Mouse (Mus musculus) megakaryocyte, embryonic 14.5 days (primary cell): Measurements from ENCODE around the gene Rbms1. TPM values are rescaled to one million over a fixed set of nuclear protein-coding genes. Genes with fewer than 3 reads are reported as not detected.

Source experiments
- H3K27me3 ChIP-seq: replicated peaks from 2 replicates; pipeline ENCODE3; 2012; ENCODE audit warnings: inconsistent platforms
- H3K36me3 ChIP-seq: replicated peaks from 2 replicates; pipeline ENCODE3; 2012; ENCODE audit warnings: low read length, inconsistent platforms, mixed read lengths
- H3K4me1 ChIP-seq: 2 replicates; pipeline ENCODE4 v1.6.1; 2012; ENCODE audit warnings: inconsistent platforms
- H3K4me3 ChIP-seq: replicated peaks from 2 replicates; pipeline ENCODE3; 2012; ENCODE audit warnings: moderate library complexity, mild to moderate bottlenecking, inconsistent platforms
- H3K9me3 ChIP-seq: 2 replicates; pipeline ENCODE4 v1.6.1; 2012; ENCODE audit warnings: inconsistent platforms
- FLI1 ChIP-seq: IDR thresholded peaks from 2 replicates; pipeline ENCODE4 v1.6.1; 2012; ENCODE audit warnings: low read length, inconsistent platforms, mixed read lengths
- GATA1 ChIP-seq: IDR thresholded peaks from 3 replicates; pipeline ENCODE4 v1.6.1; 2012; ENCODE audit warnings: mixed read lengths, low read length, inconsistent platforms, borderline replicate concordance
- polyA plus RNA-seq: library from polyadenylated mRNA; stranded (reverse); fragments of >175 nt; gene quantifications from 2 replicates; pipeline ENCODE4 v1.2.3, GENCODE M21; 2012; ENCODE audit warnings: low replicate concordance; ENCODE audit not compliant: insufficient read depth

Rbms1 gene
- polyA plus RNA-seq, 1 experiment: 22.6 TPM

DNA sequence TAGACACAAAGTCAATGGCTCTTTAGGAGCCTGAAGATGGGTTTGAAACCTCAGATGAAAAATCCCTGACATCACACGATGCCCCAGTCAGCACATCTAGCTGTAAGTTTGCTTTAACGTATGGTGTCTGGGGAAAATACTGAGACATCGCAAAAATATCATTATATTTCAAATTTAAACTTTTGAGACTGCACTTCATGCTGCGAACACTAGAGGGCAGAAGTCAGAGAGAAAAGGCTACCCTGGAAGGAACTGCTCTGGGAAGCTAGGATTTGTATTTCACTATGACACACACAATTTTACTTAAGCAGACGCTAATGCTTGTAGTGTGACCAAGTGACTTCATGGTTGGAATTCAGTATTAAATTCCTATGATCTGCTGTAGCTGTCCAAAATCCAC, 242.1 kb downstream of the Rbms1 start:
- no peak overlapping the region for H3K4me3 ChIP-seq
- TF ChIP-seq FLI1 (no peak), GATA1 (no peak)
- no peaks in the 10 kb centered on the region for H3K36me3 ChIP-seq
- peaks cover 37% of the 10 kb centered on the region for H3K27me3 ChIP-seq
- H3K9me3 ChIP-seq: no peaks in the 10 kb centered on the region
- H3K4me1 ChIP-seq: peaks cover 17% of the 10 kb centered on the region

DNA sequence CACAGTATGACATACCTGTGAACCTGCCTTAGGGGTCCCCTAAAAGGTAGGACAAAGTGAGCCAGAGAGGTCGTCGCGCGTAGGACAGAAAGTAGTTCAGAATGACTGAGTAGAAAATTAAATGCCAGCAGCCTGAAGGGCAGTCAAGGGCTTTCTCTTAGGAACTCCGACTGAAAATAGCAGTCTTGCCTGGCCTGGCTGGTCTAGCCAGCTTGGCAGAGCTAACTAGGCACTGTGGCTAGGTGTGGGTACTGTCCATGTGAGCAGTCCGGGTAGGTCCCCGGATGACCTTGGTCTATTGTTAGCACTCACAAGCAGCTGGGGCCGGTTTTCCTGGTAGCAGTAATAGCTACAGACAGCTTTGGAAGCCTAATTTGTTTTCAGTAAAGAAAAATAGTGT, 242.8 kb downstream of the Rbms1 start:
- no peaks in the 10 kb centered on the region for H3K9me3 ChIP-seq
- H3K36me3 ChIP-seq: no peaks in the 10 kb centered on the region
- no peak overlapping the region for H3K4me3 ChIP-seq
- peaks cover 17% of the 10 kb centered on the region for H3K4me1 ChIP-seq
- TF ChIP-seq GATA1 (no peak), FLI1 (no peak)
- peaks cover 43% of the 10 kb centered on the region for H3K27me3 ChIP-seq

GRCm38 (mm10) chr2:60717348-60717747, 245.6 kb downstream of the Rbms1 start:
- no peaks in the 10 kb centered on the region for H3K9me3 ChIP-seq
- no peak for TF ChIP-seq FLI1
- no peak for TF ChIP-seq GATA1
- H3K4me3 ChIP-seq: peak overlapping the region; percentile 16
- H3K4me1 ChIP-seq: peaks cover 22% of the 10 kb centered on the region
- peaks cover 54% of the 10 kb centered on the region for H3K27me3 ChIP-seq
- H3K36me3 ChIP-seq: no peaks in the 10 kb centered on the region

DNA sequence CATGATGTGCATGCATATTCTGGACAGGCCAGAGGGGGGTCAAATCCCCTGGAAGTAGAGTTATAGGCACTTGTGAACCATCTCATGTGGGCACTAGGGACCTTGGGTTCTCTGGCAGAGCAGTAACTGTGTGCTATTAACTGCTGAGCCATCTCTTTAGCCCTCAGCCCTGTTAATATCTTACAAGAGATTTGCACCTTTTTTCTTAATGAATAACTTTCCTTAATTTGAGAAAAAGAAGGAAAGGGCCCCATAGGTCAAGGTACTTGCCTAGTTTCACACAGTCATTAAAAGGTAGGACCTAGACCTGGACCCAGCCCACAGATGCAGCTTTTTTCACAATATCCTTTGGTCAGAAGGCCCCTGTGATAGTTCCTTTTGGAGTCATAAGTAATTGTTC, 246.4 kb downstream of the Rbms1 start:
- Histone ChIP-seq H3K36me3 (no peaks in the 10 kb centered on the region), H3K4me1 (peaks cover 22% of the 10 kb centered on the region), H3K9me3 (no peaks in the 10 kb centered on the region), H3K4me3 (no peak overlapping the region), H3K27me3 (peaks cover 52% of the 10 kb centered on the region)
- no peak for TF ChIP-seq FLI1
- TF ChIP-seq GATA1: no peak

GRCm38 (mm10) chr2:60715771-60716170, 247.2 kb downstream of the Rbms1 start:
- Histone ChIP-seq H3K4me3 (no peak overlapping the region), H3K36me3 (no peaks in the 10 kb centered on the region), H3K9me3 (no peaks in the 10 kb centered on the region), H3K4me1 (peaks cover 22% of the 10 kb centered on the region), H3K27me3 (peaks cover 52% of the 10 kb centered on the region)
- TF ChIP-seq GATA1 (no peak), FLI1 (no peak)

- no peak overlapping the region for H3K4me3 ChIP-seq
- peaks cover 50% of the 10 kb centered on the region for H3K27me3 ChIP-seq
- no peaks in the 10 kb centered on the region for H3K9me3 ChIP-seq
- TF ChIP-seq FLI1: no peak
- no peak for TF ChIP-seq GATA1
- H3K36me3 ChIP-seq: no peaks in the 10 kb centered on the region
- H3K4me1 ChIP-seq: peaks cover 22% of the 10 kb centered on the region
These were observed 248.0 kb downstream of the Rbms1 start for GRCm38 (mm10) chr2:60714971-60715502.

- no peak overlapping the region for H3K4me3 ChIP-seq
- H3K4me1 ChIP-seq: peaks cover 22% of the 10 kb centered on the region
- peaks cover 45% of the 10 kb centered on the region for H3K27me3 ChIP-seq
- TF ChIP-seq FLI1 (no peak), GATA1 (no peak)
- H3K36me3 ChIP-seq: no peaks in the 10 kb centered on the region
- no peaks in the 10 kb centered on the region for H3K9me3 ChIP-seq
These were observed 248.5 kb downstream of the Rbms1 start for GRCm38 (mm10) chr2:60714475-60714874.

DNA sequence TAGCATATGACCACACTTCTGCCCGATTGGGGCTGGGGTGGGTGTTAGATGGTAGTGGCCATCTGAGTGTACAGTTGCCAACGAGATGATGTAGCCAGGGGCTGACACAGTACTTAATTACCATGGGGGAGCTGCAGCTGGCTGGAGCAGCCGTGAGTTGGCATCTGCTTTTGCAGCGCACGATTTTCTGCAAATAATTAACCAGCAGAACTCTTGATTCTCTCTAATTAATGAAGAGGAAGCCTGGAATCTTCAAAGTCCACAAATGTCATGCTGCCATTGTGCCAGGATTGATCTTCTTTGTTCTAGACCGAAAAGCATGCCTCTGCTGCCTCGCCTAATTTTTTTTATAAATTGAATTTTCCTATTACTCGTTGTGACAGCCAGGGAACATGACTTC, 249.1 kb downstream of the Rbms1 start:
- no peak for TF ChIP-seq FLI1
- TF ChIP-seq GATA1: no peak
- Histone ChIP-seq H3K9me3 (no peaks in the 10 kb centered on the region), H3K36me3 (no peaks in the 10 kb centered on the region), H3K4me3 (no peak overlapping the region), H3K27me3 (peaks cover 43% of the 10 kb centered on the region), H3K4me1 (peaks cover 21% of the 10 kb centered on the region)

GRCm38 (mm10) chr2:60712891-60713290, 250.1 kb downstream of the Rbms1 start:
- no peaks in the 10 kb centered on the region for H3K36me3 ChIP-seq
- H3K4me3 ChIP-seq: no peak overlapping the region
- H3K9me3 ChIP-seq: no peaks in the 10 kb centered on the region
- TF ChIP-seq FLI1 (no peak), GATA1 (no peak)
- H3K4me1 ChIP-seq: peaks cover 12% of the 10 kb centered on the region
- H3K27me3 ChIP-seq: peaks cover 35% of the 10 kb centered on the region

DNA sequence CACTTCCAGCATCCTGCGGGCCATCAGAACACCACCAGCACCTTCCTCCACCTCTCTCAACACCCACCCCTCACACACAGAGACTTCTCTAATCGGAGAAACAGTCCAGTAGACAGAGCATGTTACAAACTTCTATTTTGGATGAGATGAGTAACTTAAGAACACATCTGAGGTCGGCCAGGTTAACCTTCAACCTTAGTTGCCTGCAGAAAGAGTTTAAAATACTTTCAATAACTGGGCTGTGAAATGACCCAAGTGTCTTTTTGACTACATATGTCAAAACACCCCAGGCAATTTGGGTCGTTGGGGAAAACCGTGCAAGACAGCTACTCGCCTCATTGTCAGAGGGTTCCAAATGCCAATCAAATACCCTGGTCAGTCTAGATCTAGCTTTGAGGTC, 250.5 kb downstream of the Rbms1 start:
- no peaks in the 10 kb centered on the region for H3K9me3 ChIP-seq
- H3K36me3 ChIP-seq: no peaks in the 10 kb centered on the region
- TF ChIP-seq FLI1 (no peak), GATA1 (no peak)

GRCm38 (mm10) chr2:60711098-60711880, 251.7 kb downstream of the Rbms1 start:
- Histone ChIP-seq H3K36me3 (no peaks in the 10 kb centered on the region), H3K4me3 (no peak overlapping the region), H3K9me3 (peaks cover 4% of the 10 kb centered on the region), H3K27me3 (peaks cover 37% of the 10 kb centered on the region), H3K4me1 (peaks cover 5% of the 10 kb centered on the region; the same call in 1 of the 2 replicates)
- TF ChIP-seq GATA1 (no peak), FLI1 (no peak)

More for the DNA sequence above, 250.5 kb downstream of the Rbms1 start:
- no peak overlapping the region for H3K4me3 ChIP-seq
- H3K27me3 ChIP-seq: peaks cover 38% of the 10 kb centered on the region
- peaks cover 8% of the 10 kb centered on the region; the same call in 1 of the 2 replicates for H3K4me1 ChIP-seq
